Mouse (Mus musculus) heart, embryonic 12.5 days (tissue): ENCODE results near the gene Selp. TPM values are rescaled to one million over a fixed set of nuclear protein-coding genes. Genes with fewer than 3 reads are reported as not detected.

ENCODE experiments used
- ATAC-seq: fragments of 200-750 bp; cut with Nextera tagmentation; 2 replicates; pipeline ENCODE4 v1.8.0; 2017; ENCODE audit warnings: moderate TSS enrichment, moderate library complexity; ENCODE audit not compliant: insufficient number of reproducible peaks, low FRiP score
- H3K27ac ChIP-seq: fragments of 300-500 bp; sonication (generic); 2 replicates; pipeline ENCODE4 v1.5.1; 2016; ENCODE audit warnings: mild to moderate bottlenecking, moderate library complexity; ENCODE audit not compliant: poor library complexity, severe bottlenecking
- H3K27me3 ChIP-seq: fragments of 300-500 bp; sonication (generic); replicated peaks from 2 replicates; pipeline ENCODE4 v1.6.1; 2016; ENCODE audit warnings: mild to moderate bottlenecking, moderate library complexity
- H3K36me3 ChIP-seq: fragments of 300-500 bp; sonication (generic); 2 replicates; pipeline ENCODE4 v1.6.1; 2016; ENCODE audit warnings: mild to moderate bottlenecking, moderate library complexity
- H3K4me1 ChIP-seq: fragments of 300-500 bp; sonication (generic); replicated peaks from 2 replicates; pipeline ENCODE4 v1.6.1; 2016; ENCODE audit warnings: mild to moderate bottlenecking
- H3K4me2 ChIP-seq: fragments of 300-500 bp; sonication (generic); 2 replicates; pipeline ENCODE4 v1.6.1; 2016; ENCODE audit warnings: mild to moderate bottlenecking, moderate library complexity
- H3K4me3 ChIP-seq: fragments of 300-500 bp; sonication (generic); 2 replicates; pipeline ENCODE4 v1.5.1; 2016; ENCODE audit warnings: mild to moderate bottlenecking
- H3K9ac ChIP-seq: fragments of 300-500 bp; sonication (generic); 2 replicates; pipeline ENCODE4 v1.6.1; 2016; ENCODE audit warnings: mild to moderate bottlenecking, moderate library complexity
- H3K9me3 ChIP-seq: fragments of 300-500 bp; sonication (generic); replicated peaks from 2 replicates; pipeline ENCODE4 v1.6.1; 2016; ENCODE audit warnings: mild to moderate bottlenecking, moderate library complexity
- WGBS: fragments of 180-500 bp; shearing (Covaris S2); methylation state at CpG from one replicate; pipeline ENCODE4 v1.1.7; 2016; 5-methylcytosine and 5-hydroxymethylcytosine counted together
- polyA plus RNA-seq: library from polyadenylated mRNA; unstranded; fragments of >200 nt; fragmentation: Nextera tagmentation; extraction: Ambion mirVana; gene quantifications from 2 replicates; pipeline ENCODE4 v1.2.1, GENCODE M21; 2016

The Selp gene
- 0.06 TPM in 1 of 2 replicates, not detected in the other for polyA plus RNA-seq

DNA sequence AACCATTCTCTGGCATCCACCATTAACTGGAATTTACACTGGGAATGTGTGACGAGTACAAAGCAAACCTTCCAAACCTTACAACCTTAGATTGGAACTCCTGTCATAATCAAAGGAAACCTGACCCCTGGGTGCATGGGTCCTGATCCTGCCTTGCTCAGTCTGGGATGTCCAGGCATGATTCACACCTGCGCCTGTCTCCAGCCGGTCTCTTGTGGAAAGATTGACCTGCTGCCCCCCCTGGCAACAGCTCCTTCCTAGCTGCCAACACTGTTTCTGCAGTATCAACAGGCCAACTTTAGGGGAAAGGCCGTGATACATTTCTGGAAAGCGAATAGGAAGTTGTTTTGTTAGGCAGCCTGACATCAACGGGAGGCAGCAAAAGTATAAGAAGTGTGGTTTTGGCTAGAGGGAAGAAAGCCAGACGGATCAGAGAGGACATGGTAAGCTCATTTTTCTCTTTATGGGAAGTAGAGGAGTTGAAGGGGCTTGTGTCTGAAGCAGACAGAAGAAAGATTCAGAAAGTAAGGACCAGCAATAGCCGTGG, at the start of gene Selp:
Gene Selp (plus strand): TSS at position 318 of the 547 bp plus-strand sequence.
- Histone ChIP-seq H3K27ac (no peak within 1 kb of the TSS), H3K9ac (no peak within 1 kb of the TSS), H3K27me3 (no peaks in the 10 kb centered on the region), H3K4me2 (no peak within 1 kb of the TSS), H3K36me3 (no peaks in the 10 kb centered on the region), H3K4me1 (no peaks in the 10 kb centered on the region), H3K4me3 (no peak within 1 kb of the TSS), H3K9me3 (no peaks in the 10 kb centered on the region)
- no peak for ATAC-seq
- 60% methylated on average over 8 of the region's 8 CpGs for WGBS

DNA sequence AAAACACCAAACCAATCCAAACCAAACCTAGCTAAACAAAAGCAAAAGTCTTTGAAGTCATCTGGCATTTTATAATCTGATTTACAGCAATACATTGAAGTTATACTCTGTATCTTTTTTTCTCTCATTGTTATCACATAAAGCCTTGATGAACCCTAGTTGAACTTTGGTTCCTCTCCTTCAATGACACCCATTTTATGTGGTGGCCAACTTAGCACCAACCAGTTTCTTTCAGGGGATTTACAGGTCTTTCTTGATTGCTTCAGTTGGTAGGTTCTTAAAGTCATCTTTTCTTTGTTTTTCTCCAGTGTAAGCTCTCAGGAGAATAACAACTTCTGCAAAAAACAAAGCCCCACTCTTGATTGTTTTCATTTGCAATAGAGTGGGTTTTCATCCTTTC, 45.8 kb upstream of the Selp start:
- Histone ChIP-seq H3K4me3 (no peak overlapping the region), H3K4me1 (no peaks in the 10 kb centered on the region), H3K9ac (no peak overlapping the region), H3K4me2 (no peak overlapping the region), H3K27ac (no peak overlapping the region), H3K27me3 (no peaks in the 10 kb centered on the region), H3K9me3 (no peaks in the 10 kb centered on the region), H3K36me3 (no peaks in the 10 kb centered on the region)
- ATAC-seq, result no peak

DNA sequence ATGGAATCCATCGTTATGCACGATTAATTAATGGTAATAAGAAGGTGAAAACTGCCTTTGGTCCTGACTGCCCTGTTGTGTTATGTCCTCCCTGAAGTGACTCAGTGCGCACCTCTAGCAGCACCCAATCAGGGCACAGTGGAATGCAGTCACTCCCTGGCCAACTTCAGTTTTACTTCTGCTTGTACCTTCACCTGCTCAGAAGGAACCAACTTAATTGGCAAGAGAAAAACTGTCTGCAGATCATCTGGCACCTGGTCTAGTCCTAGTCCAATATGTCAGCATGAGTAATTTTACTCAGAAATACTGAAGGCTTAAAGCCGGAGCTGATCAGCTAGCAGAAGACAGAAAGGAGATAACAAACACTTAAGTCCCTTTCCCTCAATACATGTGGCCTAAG, 44.6 kb upstream of the Selp start:
- H3K4me2 ChIP-seq, result no peak overlapping the region
- no peak overlapping the region for H3K4me3 ChIP-seq
- H3K9me3 ChIP-seq, result no peaks in the 10 kb centered on the region
- no peak overlapping the region for H3K9ac ChIP-seq
- no peaks in the 10 kb centered on the region for H3K27me3 ChIP-seq
- H3K36me3 ChIP-seq, result no peaks in the 10 kb centered on the region
- 73% methylated on average over 4 of the region's 4 CpGs for WGBS
- no peak overlapping the region for H3K27ac ChIP-seq
- no peaks in the 10 kb centered on the region for H3K4me1 ChIP-seq
- no peak for ATAC-seq

DNA sequence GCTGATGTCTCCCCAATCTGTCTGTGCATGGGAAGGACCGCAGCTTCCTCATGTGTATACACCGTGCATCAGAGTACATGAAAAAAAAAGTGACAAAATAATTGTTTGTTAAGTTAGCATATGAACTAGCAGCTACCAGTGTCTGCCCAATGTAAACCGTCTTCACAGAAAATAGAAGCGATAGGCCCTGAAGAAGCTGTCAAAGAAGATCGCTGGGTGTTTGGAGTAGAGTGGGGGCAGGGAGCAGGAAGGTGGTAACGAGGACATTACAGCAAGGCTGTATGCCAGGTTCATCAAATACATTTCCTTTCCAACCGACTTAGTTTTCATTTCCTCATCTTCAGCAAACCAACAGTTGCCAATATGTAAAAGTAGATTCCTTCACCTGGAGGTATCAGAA, 44.0 kb upstream of the Selp start:
- no peak overlapping the region for H3K4me3 ChIP-seq
- H3K9ac ChIP-seq, result no peak overlapping the region
- no peak for ATAC-seq
- no peaks in the 10 kb centered on the region for H3K27me3 ChIP-seq
- H3K36me3 ChIP-seq, result no peaks in the 10 kb centered on the region
- H3K4me2 ChIP-seq, result no peak overlapping the region
- no peaks in the 10 kb centered on the region for H3K9me3 ChIP-seq
- H3K4me1 ChIP-seq, result no peaks in the 10 kb centered on the region
- WGBS, result 73% methylated on average over 7 of the region's 7 CpGs
- no peak overlapping the region for H3K27ac ChIP-seq

DNA sequence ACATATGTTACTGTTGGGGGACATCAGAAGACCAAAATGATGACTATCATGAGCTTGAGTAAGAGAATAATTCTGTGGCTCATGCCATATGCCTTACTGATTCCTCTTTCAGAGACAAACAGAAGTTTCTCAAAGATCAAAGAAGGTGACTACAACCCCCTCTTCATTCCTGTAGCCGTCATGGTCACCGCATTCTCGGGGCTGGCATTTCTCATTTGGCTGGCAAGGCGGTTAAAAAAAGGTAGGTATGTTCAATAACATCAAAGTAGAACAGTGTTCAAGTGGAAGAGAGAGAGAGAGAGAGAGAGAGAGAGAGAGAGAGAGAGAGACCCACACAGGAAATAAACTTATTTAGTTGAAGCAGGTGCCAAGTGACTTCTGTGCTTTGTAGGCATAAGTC, 43.1 kb upstream of the Selp start:
- ATAC-seq, result no peak
- no peak overlapping the region for H3K9ac ChIP-seq
- H3K27ac ChIP-seq, result no peak overlapping the region
- no peaks in the 10 kb centered on the region for H3K36me3 ChIP-seq
- H3K4me2 ChIP-seq, result no peak overlapping the region
- H3K9me3 ChIP-seq, result no peaks in the 10 kb centered on the region
- H3K4me1 ChIP-seq, result no peaks in the 10 kb centered on the region
- 74% methylated on average over 4 of the region's 4 CpGs for WGBS
- no peak overlapping the region for H3K4me3 ChIP-seq
- no peaks in the 10 kb centered on the region for H3K27me3 ChIP-seq

DNA sequence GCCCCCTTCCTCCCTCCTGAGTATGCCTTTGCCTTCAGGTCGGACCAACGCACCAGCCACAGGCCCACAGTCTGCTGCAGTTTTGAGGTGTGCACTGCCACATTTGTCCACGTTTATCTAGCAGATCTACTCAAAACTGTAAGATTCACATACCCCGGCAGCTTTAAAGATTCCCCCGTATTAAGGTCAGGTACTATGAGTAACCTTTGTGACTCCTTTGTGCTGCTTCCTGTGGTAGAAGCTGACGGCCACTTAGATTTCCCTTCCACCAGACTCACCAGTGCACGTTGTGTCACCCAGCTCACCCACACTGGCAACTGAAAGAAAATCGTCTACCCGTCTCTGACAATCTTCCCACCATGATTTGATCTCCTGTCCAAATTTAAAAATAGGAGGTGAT, 42.0 kb upstream of the Selp start:
- no peak overlapping the region for H3K4me3 ChIP-seq
- H3K36me3 ChIP-seq, result no peaks in the 10 kb centered on the region
- no peak for ATAC-seq
- no peak overlapping the region for H3K4me2 ChIP-seq
- H3K27ac ChIP-seq, result no peak overlapping the region
- WGBS, result 79% methylated on average over 9 of the region's 9 CpGs
- H3K9ac ChIP-seq, result no peak overlapping the region
- H3K27me3 ChIP-seq, result no peaks in the 10 kb centered on the region
- H3K4me1 ChIP-seq, result no peaks in the 10 kb centered on the region
- no peaks in the 10 kb centered on the region for H3K9me3 ChIP-seq

DNA sequence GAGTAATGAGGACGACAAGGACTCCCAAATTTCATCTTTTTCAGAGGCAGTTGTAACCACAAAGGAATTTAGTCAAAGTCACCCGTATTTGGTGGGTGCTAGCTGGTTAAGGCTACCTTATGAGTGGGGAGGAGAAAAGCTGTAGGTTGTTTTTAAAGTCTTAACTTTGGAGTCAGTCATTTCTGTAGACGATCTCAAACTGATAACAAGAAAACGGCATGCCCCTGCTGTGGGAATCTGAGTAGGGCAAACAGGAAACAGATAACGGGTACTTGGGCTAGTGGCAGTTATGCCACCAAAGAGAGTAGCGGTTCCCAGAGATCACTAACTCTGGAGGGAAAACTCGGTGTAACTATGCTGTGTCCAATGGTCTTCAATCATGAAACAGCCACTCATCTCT, 41.3 kb upstream of the Selp start:
- Histone ChIP-seq H3K27ac (no peak overlapping the region), H3K4me2 (no peak overlapping the region), H3K4me3 (no peak overlapping the region), H3K27me3 (no peaks in the 10 kb centered on the region), H3K9me3 (no peaks in the 10 kb centered on the region), H3K4me1 (no peaks in the 10 kb centered on the region), H3K36me3 (no peaks in the 10 kb centered on the region), H3K9ac (no peak overlapping the region)
- ATAC-seq, result no peak
- WGBS, result 57% methylated on average over 7 of the region's 7 CpGs

DNA sequence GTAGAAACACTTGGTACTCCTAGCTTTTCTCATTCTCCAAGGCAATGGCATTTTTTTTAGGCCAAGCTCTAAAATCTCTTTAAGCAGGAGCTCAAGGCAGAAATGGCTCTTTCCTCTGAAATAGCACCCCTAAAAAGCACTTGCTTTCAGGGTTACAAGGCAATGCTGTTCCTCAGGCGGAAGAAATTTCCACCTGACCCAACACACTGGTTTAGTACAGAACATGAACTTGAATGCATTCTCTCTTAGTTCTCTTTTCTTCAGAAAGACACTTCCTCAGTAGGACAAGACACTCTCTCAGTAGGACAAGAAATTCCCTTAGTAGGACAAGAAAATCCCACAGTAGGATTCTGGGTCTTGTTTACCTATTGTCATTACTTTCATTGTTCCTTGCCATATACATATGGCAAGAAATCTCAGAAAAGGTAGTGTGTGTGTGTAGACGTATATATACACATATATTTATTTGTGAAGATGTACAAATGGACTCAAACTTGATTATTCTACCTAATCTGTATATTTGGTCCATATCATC, 40.4 kb upstream of the Selp start:
- Histone ChIP-seq H3K9ac (no peak overlapping the region), H3K4me3 (no peak overlapping the region), H3K4me2 (no peak overlapping the region), H3K27ac (no peak overlapping the region), H3K4me1 (no peaks in the 10 kb centered on the region), H3K36me3 (no peaks in the 10 kb centered on the region), H3K27me3 (no peaks in the 10 kb centered on the region), H3K9me3 (no peaks in the 10 kb centered on the region)
- ATAC-seq, result no peak
- 75% methylated on average over 2 of the region's 2 CpGs for WGBS

DNA sequence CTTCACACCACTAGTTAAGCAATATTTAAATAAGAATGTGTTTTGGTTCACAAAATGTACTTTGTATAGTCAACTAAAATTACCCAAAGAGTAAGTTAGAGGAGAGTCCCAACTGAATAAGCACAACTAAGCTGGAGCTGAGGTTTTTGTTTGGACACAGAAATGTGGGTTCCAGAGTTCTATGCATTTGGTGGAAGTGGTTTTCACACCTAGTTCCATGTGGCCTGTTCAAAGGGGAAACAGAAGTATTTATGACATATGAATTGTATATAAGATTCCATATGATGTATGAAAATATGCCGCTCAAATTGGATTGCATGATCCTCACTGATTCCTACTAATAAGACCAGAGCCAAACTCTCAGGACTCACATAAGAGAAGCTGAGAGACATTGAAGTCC, 39.6 kb upstream of the Selp start:
- WGBS, result 91% methylated on average over 1 of the region's 1 CpGs
- no peaks in the 10 kb centered on the region for H3K27me3 ChIP-seq
- no peaks in the 10 kb centered on the region for H3K9me3 ChIP-seq
- H3K4me2 ChIP-seq, result no peak overlapping the region
- H3K36me3 ChIP-seq, result no peaks in the 10 kb centered on the region
- no peak overlapping the region for H3K27ac ChIP-seq
- no peaks in the 10 kb centered on the region for H3K4me1 ChIP-seq
- no peak overlapping the region for H3K9ac ChIP-seq
- no peak overlapping the region for H3K4me3 ChIP-seq
- ATAC-seq, result no peak

DNA sequence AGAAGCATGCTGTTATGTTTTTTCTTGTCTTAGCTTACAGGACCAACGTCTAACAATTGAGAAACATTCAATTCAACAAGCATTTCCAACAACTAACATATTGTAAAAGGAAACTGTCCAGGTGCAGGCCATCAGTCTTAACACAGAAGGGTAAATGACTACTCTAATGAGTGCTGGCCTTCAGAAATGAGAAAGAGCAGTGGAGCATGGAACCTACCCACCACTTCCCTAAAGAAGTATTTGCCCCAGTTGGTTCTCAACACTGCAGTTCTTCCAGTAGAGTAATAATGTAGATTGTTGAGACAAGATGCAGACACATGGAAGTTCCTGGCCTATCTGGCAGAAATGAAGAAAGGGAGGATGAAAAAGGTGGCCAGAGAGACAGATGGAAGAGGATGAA, 38.6 kb upstream of the Selp start:
- ATAC-seq, result no peak
- no peak overlapping the region for H3K4me2 ChIP-seq
- H3K27me3 ChIP-seq, result no peaks in the 10 kb centered on the region
- no peak overlapping the region for H3K9ac ChIP-seq
- 49% methylated on average over 1 of the region's 1 CpGs for WGBS
- no peak overlapping the region for H3K27ac ChIP-seq
- H3K4me1 ChIP-seq, result no peaks in the 10 kb centered on the region
- no peaks in the 10 kb centered on the region for H3K36me3 ChIP-seq
- H3K4me3 ChIP-seq, result no peak overlapping the region
- H3K9me3 ChIP-seq, result no peaks in the 10 kb centered on the region

DNA sequence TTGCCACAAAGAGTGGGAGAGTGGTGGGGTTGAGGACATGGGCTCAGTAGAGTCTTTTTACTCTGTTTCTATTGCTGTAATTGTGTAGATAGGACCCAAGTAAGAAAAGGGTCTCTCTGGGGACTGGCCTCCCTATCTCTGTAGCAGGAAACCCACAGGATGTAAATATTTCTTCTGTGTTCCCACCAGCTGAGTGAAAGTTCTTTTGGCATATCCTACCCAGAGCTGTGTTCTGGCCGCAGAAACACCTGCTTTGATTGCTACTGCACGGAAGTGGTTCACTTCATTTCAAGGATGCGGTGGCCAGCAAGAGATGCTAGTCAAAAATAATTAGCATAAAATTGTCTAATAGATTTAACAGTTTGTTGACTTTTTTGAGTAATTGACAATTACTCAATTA, 38.0 kb upstream of the Selp start:
- WGBS, result 70% methylated on average over 3 of the region's 3 CpGs
- Histone ChIP-seq H3K36me3 (no peaks in the 10 kb centered on the region), H3K9me3 (no peaks in the 10 kb centered on the region), H3K27ac (no peak overlapping the region), H3K27me3 (no peaks in the 10 kb centered on the region), H3K4me2 (no peak overlapping the region), H3K9ac (no peak overlapping the region), H3K4me3 (no peak overlapping the region), H3K4me1 (no peaks in the 10 kb centered on the region)
- no peak for ATAC-seq

DNA sequence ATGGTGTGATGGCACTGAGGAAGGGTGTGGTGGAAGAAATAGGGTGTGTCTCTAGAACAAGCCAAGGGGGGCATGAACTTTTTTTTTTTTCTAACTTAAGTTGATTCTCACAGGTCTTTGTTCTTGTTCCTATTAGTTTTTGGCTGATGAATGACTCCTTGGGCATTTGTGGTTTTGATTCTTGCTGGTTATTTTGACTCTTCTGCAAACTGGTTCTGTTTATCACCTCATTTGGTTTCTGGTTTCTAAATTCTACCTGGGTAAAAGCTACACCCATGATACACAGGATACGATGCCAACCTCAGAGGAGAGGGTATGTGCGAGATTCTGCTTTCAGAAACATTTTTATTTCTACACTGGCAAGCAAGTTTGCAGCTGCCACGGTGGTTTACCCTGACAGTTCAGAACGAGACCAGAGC, 36.7 kb upstream of the Selp start:
- H3K4me2 ChIP-seq, result no peak overlapping the region
- H3K9ac ChIP-seq, result no peak overlapping the region
- WGBS, result 76% methylated on average over 4 of the region's 4 CpGs
- no peaks in the 10 kb centered on the region for H3K36me3 ChIP-seq
- H3K27ac ChIP-seq, result no peak overlapping the region
- no peak overlapping the region for H3K4me3 ChIP-seq
- H3K27me3 ChIP-seq, result no peaks in the 10 kb centered on the region
- no peak for ATAC-seq
- no peaks in the 10 kb centered on the region for H3K9me3 ChIP-seq
- H3K4me1 ChIP-seq, result no peaks in the 10 kb centered on the region
